Mouse (Mus musculus) bone marrow, adult 2 months (tissue): ENCODE results near the gene Cd8b1.

Experiments
- CTCF ChIP-seq: fragments of 200-500 bp; IDR thresholded peaks from 2 replicates; pipeline ENCODE4 v1.5.1; 2011; ENCODE audit warnings: low read length, control low read depth; ENCODE audit not compliant: control insufficient read depth, insufficient read depth
- POLR2A ChIP-seq: fragments of 200-500 bp; IDR thresholded peaks from 2 replicates; pipeline ENCODE4 v1.6.1; 2011; ENCODE audit warnings: low read depth, mild to moderate bottlenecking, control low read depth, low read length, borderline replicate concordance; ENCODE audit not compliant: control insufficient read depth

DNA sequence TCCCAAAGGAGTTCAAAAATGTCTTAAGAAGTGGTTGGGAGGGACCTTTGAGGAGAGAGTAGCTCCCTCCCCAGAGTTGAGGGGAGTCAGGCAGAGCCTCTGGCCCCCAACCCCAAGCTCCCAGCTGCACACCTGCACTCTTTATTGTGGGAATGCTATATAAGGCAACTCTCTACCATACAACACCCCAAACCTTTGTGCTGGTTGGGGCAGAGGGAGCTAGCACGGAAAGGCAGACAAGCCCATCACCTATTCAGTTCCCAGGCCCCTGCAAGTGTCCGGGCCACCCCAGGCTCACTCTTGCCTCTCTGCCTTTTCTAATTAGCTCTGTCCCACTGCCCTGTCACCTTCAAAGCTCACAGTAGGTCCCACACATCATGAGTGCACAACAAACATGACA is 31.1 kb downstream of the Cd8b1 start:
- TF ChIP-seq POLR2A, result no peak
- TF ChIP-seq CTCF, result no peak
